Mouse (Mus musculus) kidney, embryonic 16.5 days (tissue): ENCODE data around the gene E330034G19Rik. TPM values are rescaled to one million over a fixed set of nuclear protein-coding genes. Genes with fewer than 3 reads are reported as not detected.

Source experiments
- ATAC-seq: fragments of 200-750 bp; cut with Nextera tagmentation; 2 replicates; pipeline ENCODE4 v1.8.0; 2017; ENCODE audit warnings: moderate TSS enrichment; ENCODE audit not compliant: low FRiP score, low TSS enrichment
- H3K27ac ChIP-seq: fragments of 300-500 bp; sonication (generic); 2 replicates; pipeline ENCODE4 v1.5.1; 2014; ENCODE audit warnings: low read length
- H3K27me3 ChIP-seq: fragments of 300-500 bp; sonication (generic); 2 replicates; pipeline ENCODE4 v1.6.1; 2014; ENCODE audit warnings: low read length, control low read depth, mixed read lengths; ENCODE audit not compliant: insufficient read depth
- H3K36me3 ChIP-seq: fragments of 300-500 bp; sonication (generic); 2 replicates; pipeline ENCODE4 v1.6.1; 2014; ENCODE audit warnings: low read length, control low read depth, mixed read lengths; ENCODE audit not compliant: insufficient read depth
- H3K4me1 ChIP-seq: fragments of 300-500 bp; sonication (generic); 2 replicates; pipeline ENCODE4 v1.6.1; 2014; ENCODE audit warnings: low read length, control low read depth, mixed read lengths; ENCODE audit not compliant: insufficient read depth
- H3K4me2 ChIP-seq: fragments of 300-500 bp; sonication (generic); replicated peaks from 2 replicates; pipeline ENCODE4 v1.6.1; 2014; ENCODE audit warnings: low read depth, low read length
- H3K4me3 ChIP-seq: fragments of 300-500 bp; sonication (generic); 2 replicates; pipeline ENCODE4 v1.5.1; 2014; ENCODE audit warnings: mild to moderate bottlenecking, low read length
- H3K9ac ChIP-seq: fragments of 300-500 bp; sonication (generic); replicated peaks from 2 replicates; pipeline ENCODE4 v1.6.1; 2014; ENCODE audit warnings: low read length
- H3K9me3 ChIP-seq: fragments of 300-500 bp; sonication (generic); 2 replicates; pipeline ENCODE4 v1.6.1; 2016; ENCODE audit warnings: low read length, control low read depth
- WGBS: fragments of 180-500 bp; shearing (Covaris S2); extraction: QIAGEN DNeasy Blood & Tissue Kit; methylation state at CpG from one replicate; pipeline ENCODE4 v1.1.7; 2014; 5-methylcytosine and 5-hydroxymethylcytosine counted together
- polyA plus RNA-seq: library from polyadenylated mRNA; unstranded; fragments of >200 nt; fragmentation: Nextera tagmentation; extraction: Ambion mirVana; gene quantifications from 2 replicates; pipeline ENCODE4 v1.2.1, GENCODE M21; 2015

E330034G19Rik gene
- not detected in 2 replicates for polyA plus RNA-seq

DNA sequence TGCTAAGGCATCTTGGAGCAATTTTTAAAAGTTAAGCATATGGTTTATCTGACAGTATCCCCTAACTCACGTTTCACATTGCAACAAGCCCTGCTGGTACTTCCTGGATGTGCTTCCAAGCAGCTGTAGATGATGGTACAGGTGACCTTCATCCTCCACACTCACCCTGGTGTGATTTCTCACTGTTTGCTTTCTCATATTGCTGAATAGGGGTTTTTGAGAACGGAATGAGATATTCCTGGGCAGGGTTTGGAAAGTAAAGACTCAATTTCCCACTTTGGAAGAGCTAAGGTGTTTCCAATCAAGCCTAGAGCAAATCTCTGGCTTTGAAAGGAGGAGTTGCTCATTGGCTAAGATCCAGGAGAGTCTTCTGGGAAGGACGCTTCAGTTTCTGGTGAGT is at the start of gene E330034G19Rik:
E330034G19Rik (plus strand) TSS at position 301 of the 400 bp plus-strand sequence.
- Histone ChIP-seq H3K4me2 (no peak within 1 kb of the TSS), H3K9ac (no peak within 1 kb of the TSS), H3K36me3 (no peaks in the 10 kb centered on the region), H3K27me3 (no peaks in the 10 kb centered on the region), H3K9me3 (no peaks in the 10 kb centered on the region), H3K4me3 (no peak within 1 kb of the TSS), H3K27ac (no peak within 1 kb of the TSS), H3K4me1 (no peaks in the 10 kb centered on the region)
- ATAC-seq = no peak
- WGBS = 50% methylated on average over 3 of the region's 3 CpGs

DNA sequence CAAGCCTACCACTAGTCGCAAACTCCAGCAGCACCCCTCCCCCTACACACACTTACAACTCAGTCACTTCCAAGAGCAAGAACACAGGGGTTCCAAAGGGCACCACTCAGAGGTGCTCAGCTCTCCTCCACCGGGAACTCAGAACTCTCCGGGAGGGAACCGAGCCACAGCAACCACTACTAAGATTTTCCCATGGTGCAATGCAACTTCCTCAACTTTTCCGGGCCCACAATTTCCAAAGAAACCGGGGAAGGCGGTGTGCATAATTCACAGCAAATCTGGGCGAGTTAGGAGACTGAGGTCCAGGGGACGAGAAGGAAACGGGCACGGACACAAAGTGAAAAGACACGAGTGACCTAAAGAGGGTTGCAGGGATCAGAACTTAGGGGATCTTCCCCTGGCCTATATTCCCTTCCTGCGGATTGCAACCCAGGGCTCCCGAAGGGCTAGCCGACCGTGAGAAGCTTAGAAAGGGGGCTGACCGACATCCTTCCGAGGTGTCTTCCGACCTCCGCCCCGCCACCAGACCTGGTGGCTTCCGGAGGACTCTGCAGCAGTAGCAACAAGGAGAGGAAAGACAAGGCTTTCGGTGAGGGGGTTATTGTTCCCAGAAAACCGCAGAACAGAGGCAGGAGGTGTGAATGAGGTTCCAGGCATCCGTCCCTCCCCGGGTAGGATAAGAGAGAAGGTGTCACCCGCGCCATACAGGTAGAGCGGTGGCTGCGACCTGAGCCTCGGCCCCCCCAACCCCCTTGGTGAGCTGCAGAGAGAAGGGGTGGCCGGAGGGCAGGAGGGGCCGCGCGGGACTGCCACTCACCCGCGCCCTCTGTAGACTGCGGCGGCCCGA is 48.5 kb upstream of the E330034G19Rik start:
- H3K4me1 ChIP-seq = peaks cover 22% of the 10 kb centered on the region; the same call in 1 of the 2 replicates
- H3K9me3 ChIP-seq = no peaks in the 10 kb centered on the region
- peak; percentile 60; the same call in 1 of the 2 replicates for ATAC-seq
- H3K4me2 ChIP-seq = peak overlapping the region; percentile 73
- peak overlapping the region; percentile 98 for H3K9ac ChIP-seq
- H3K27ac ChIP-seq = peak overlapping the region; percentile 95
- no peaks in the 10 kb centered on the region for H3K27me3 ChIP-seq
- 1% methylated on average over 40 of the region's 40 CpGs for WGBS
- peak overlapping the region; percentile 87 for H3K4me3 ChIP-seq
- H3K36me3 ChIP-seq = peaks cover 4% of the 10 kb centered on the region; the same call in 1 of the 2 replicates

DNA sequence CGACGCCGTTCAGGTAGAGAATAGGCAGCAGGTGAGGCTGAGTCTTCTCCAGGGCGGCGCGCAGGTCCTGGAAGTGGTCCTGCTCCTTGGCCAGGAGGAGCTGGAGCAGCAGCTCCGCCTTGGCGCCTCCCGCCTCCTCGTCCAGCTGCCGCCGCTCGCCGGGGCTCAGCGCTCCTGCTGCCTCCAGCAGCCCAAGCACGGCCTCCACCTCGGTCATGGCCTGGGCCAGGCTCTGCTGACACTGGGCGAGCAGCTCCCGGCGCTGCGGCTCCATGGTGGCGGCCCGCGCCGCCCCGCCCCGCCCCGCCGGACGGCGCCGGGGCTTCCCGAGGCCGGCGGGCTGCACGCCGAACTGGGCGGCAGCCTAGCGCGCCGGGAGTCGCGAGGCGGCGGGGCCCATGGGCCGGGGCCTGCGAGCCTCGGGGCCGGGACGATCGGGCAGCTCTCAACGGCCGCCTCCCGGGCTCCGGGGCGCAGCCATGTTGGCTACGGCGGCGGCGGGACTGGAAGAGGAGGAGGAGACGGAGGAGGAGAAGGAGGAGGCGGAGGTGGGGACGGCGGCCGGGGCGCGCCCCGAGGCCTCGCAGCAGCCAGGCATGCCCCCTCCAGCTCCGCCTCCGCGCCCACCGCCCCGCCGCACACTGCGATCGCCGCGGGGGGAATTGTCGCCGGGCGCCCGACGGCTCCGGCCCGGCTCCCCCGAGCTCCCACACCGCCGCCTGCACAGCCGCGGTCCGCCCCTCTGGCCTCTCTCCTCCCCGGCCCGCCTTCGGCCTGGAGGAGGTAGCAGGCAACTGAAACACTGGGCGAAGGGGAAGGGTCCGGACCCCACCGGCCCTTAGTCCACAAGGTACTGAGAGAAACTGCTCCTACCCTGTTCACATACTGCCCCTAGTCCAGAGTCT is 47.6 kb upstream of the E330034G19Rik start, which contains the start of gene Dlg5:
Dlg5 (minus strand) TSS at position 744 of the 905 bp plus-strand sequence.
- Histone ChIP-seq H3K4me1 (peaks cover 18% of the 10 kb centered on the region), H3K9ac (peak within 1 kb of the TSS; percentile 98), H3K4me3 (peak within 1 kb of the TSS; percentile 87), H3K27ac (peak within 1 kb of the TSS; percentile 95), H3K9me3 (no peaks in the 10 kb centered on the region), H3K4me2 (peak within 1 kb of the TSS; percentile 73), H3K36me3 (peaks cover 4% of the 10 kb centered on the region; the same call in 1 of the 2 replicates), H3K27me3 (no peaks in the 10 kb centered on the region)
- ATAC-seq = peak; percentile 89
- under 1% methylated on average over 76 of the region's 98 CpGs for WGBS

DNA sequence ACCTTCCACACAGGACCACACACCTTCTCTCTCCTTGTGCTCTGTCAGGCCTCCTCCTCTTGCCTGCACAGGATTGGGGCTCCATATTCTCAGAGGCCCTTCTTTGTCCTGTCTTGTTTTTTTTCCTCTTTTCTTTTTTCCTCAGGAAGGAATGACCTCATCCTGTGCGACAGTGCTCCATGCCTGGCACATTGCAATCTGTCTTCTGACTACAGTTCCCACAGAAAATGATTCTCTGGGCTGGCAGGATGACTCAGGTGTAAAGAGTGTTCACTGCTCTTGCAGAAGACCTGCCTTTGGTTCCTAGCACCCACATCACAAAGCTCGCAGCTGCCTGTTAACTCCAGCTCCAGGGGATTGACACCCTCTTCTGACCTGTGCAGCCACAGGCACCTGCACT is 43.1 kb upstream of the E330034G19Rik start:
- no peak overlapping the region for H3K4me2 ChIP-seq
- ATAC-seq = no peak
- H3K36me3 ChIP-seq = no peaks in the 10 kb centered on the region
- H3K27ac ChIP-seq = no peak overlapping the region
- no peak overlapping the region for H3K4me3 ChIP-seq
- H3K4me1 ChIP-seq = peaks cover 19% of the 10 kb centered on the region
- H3K27me3 ChIP-seq = no peaks in the 10 kb centered on the region
- WGBS = 72% methylated on average over 2 of the region's 2 CpGs
- H3K9ac ChIP-seq = no peak overlapping the region
- no peaks in the 10 kb centered on the region for H3K9me3 ChIP-seq

DNA sequence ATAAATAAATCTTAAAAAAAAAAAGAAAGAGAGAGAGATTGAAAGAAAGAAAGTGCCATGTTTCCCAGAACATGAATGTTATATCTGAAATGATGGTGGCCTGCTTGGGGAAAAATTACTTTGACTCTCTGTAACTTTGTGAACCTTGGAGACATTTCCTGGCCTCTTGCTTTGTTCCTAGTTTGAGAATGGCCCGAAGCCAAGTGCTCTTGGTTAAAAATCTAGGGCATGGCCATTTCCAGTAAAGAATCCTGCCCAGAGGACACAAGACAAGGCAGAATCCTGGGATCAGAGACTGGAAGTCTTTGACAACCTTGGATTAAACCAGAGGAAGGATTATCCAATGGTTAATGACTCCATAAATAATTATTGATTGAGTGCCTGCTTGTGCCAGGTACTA is 41.7 kb upstream of the E330034G19Rik start:
- no peak for ATAC-seq
- no peaks in the 10 kb centered on the region for H3K27me3 ChIP-seq
- 89% methylated on average over 1 of the region's 1 CpGs for WGBS

DNA sequence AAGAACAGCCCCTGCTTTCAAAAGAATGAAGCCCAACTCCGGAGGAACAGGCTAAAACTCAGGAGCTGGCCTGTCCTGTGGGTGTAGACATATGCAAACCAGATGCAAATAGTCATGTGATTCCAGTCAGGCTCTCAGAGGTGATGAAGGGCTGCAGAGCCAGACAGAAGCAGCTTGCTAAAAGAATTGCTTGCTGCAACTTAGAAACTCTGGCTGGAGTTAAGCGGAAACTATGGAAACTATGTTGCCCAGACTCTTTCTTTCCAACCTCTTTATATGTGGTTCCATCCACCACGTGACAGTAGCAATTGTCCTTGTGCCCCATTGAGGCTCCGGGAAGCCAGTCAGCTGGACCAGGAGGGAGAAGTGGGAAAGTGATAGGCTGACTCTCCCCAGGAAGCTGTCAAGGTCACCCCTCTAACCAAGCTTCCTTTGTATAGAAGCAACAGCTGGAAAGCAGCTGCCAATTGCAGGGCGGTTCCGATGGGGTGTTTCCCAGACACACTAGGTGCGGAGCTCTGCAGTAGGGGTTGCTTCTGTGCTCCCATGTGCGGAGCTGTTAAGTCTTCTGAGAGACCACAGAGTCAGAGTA is 39.3 kb upstream of the E330034G19Rik start:
- Histone ChIP-seq H3K4me3 (no peak overlapping the region), H3K9ac (peak overlapping the region; percentile 42), H3K27me3 (no peaks in the 10 kb centered on the region), H3K4me2 (peak overlapping the region; percentile 50), H3K36me3 (no peaks in the 10 kb centered on the region), H3K9me3 (no peaks in the 10 kb centered on the region), H3K4me1 (peaks cover 15% of the 10 kb centered on the region), H3K27ac (peak overlapping the region; percentile 73)
- peak; percentile 92 for ATAC-seq
- WGBS = 5% methylated on average over 8 of the region's 8 CpGs

More for the DNA sequence above, 41.7 kb upstream of the E330034G19Rik start:
- Histone ChIP-seq H3K4me1 (peaks cover 15% of the 10 kb centered on the region), H3K4me3 (no peak overlapping the region), H3K4me2 (no peak overlapping the region), H3K9me3 (no peaks in the 10 kb centered on the region), H3K27ac (no peak overlapping the region), H3K36me3 (no peaks in the 10 kb centered on the region), H3K9ac (no peak overlapping the region)

DNA sequence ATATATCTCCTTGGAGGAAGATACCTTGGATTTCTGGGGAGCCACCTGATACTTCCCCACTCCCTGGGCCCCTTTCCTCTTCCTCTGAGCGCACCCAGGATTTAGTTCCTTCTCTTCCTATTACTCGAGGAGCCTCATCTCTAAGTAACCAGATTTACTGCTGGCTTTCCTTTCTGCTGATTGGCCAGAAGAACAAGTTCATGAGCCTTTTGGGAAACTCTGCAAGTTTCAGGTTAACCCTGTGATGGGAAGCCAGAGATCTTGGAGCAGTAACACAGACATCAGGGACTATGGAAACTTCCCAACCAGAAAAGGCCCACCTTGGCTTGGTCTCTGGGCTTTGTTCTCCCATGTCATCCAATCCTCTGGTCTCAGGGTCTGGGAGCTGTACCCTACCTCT is 37.1 kb upstream of the E330034G19Rik start:
- Histone ChIP-seq H3K4me3 (no peak overlapping the region), H3K27ac (no peak overlapping the region), H3K27me3 (no peaks in the 10 kb centered on the region), H3K4me2 (no peak overlapping the region), H3K4me1 (peaks cover 15% of the 10 kb centered on the region), H3K9me3 (no peaks in the 10 kb centered on the region), H3K36me3 (no peaks in the 10 kb centered on the region), H3K9ac (no peak overlapping the region)
- no peak for ATAC-seq
- WGBS = 44% methylated on average over 2 of the region's 2 CpGs

DNA sequence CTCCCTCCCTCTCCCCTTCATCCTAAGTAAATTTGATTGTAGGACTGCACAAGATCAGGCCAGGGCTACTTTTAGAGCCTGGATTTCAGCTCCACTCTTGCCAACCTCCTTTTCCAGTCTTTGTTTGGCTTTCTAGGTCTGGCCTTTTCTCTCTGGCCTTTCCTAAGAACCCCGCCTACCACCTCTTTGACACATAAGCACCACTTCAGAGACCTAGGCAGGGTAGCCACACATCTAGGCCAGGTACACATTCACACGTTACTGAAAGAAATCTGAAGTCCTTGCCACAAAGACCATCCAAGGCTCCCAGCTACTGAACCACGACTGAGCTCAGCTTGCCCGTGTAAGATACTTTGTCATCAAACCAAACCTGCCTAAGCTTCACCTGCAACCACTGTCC is 32.6 kb upstream of the E330034G19Rik start:
- H3K4me1 ChIP-seq = peaks cover 8% of the 10 kb centered on the region; the same call in 1 of the 2 replicates
- no peak for ATAC-seq
- H3K36me3 ChIP-seq = no peaks in the 10 kb centered on the region
- no peaks in the 10 kb centered on the region for H3K9me3 ChIP-seq
- H3K27me3 ChIP-seq = no peaks in the 10 kb centered on the region
- no peak overlapping the region for H3K9ac ChIP-seq
- no peak overlapping the region for H3K4me3 ChIP-seq
- 60% methylated on average over 4 of the region's 4 CpGs for WGBS
- no peak overlapping the region for H3K27ac ChIP-seq
- H3K4me2 ChIP-seq = no peak overlapping the region

DNA sequence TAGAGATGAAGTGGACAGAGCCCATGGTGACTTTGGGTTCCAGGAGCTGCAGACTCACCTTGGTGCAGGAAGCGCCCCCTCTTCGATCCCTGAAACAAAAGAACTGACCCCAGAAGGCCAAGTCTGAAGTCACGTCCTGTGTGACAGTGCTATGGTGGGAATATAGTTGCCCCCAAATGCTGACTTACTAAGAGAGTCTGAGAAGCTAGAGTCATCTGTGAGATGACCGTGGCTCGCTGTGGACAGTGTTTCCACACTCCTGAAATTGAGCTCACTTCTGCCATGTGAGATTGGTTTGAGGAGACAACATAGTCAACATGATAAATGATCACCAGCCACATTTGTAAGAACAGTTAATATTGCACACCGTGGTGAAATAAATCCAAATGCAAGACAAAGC is 30.6 kb upstream of the E330034G19Rik start:
- ATAC-seq = no peak

More for the DNA sequence above, 30.6 kb upstream of the E330034G19Rik start:
- H3K9ac ChIP-seq = no peak overlapping the region
- H3K4me1 ChIP-seq = peaks cover 8% of the 10 kb centered on the region; the same call in 1 of the 2 replicates
- WGBS = 57% methylated on average over 6 of the region's 6 CpGs
- no peak overlapping the region for H3K27ac ChIP-seq
- no peak overlapping the region for H3K4me2 ChIP-seq
- H3K27me3 ChIP-seq = no peaks in the 10 kb centered on the region
- H3K36me3 ChIP-seq = no peaks in the 10 kb centered on the region
- H3K9me3 ChIP-seq = no peaks in the 10 kb centered on the region
- H3K4me3 ChIP-seq = no peak overlapping the region
